Mouse (Mus musculus) lung, postnatal 0 days (tissue): ENCODE results near the gene Tnfsf15.

ENCODE experiments used
- CTCF ChIP-seq: IDR thresholded peaks from 2 replicates; pipeline ENCODE4 v1.5.1; 2016; ENCODE audit warnings: antibody characterized with exemption, mild to moderate bottlenecking
- EP300 ChIP-seq: IDR thresholded peaks from 2 replicates; pipeline ENCODE4 v1.6.1; 2016; ENCODE audit warnings: antibody characterized with exemption, mild to moderate bottlenecking, control low read depth

GRCm38 (mm10) chr4:63683056-63683455 lies 61.9 kb downstream of the Tnfsf15 start:
- TF ChIP-seq CTCF: no peak
- no peak for TF ChIP-seq EP300
